ENCODE assay signal across 29 mouse cellular contexts in genomic region chr2:125255886-125256285, GRCm38 (mm10).
"Had no signal": no experiment of that assay in that cellular context is flagged by ENCODE, and none has a peak within 500 bp of the region (broad histone marks: within the 10 kb centered on the region; RNA-seq: fewer than 3 reads in every experiment).

No protein-coding gene starts in this region.

- H3K4me1 ChIP-seq: heart, embryonic 13.5 days; heart, embryonic 15.5 days; hindbrain, embryonic 10.5 days; hindbrain, embryonic 13.5 days; hindbrain, embryonic 15.5 days; kidney, embryonic 15.5 days; limb, embryonic 10.5 days; limb, embryonic 12.5 days had no signal

- H3K27ac ChIP-seq: gastrocnemius, adult 2 months; heart, adult 2 months; heart, embryonic 13.5 days; heart, embryonic 15.5 days; hindbrain, embryonic 10.5 days; hindbrain, embryonic 13.5 days; hindbrain, embryonic 15.5 days; hindbrain, postnatal 0 days; kidney, embryonic 15.5 days; kidney, postnatal 0 days; limb, embryonic 10.5 days; limb, embryonic 12.5 days; liver, embryonic 13.5 days; liver, embryonic 15.5 days had no signal

- ATAC-seq: hindbrain, postnatal 0 days; intestine, embryonic 16.5 days had no signal

- H3K4me2 ChIP-seq: heart, embryonic 11.5 days; heart, embryonic 13.5 days; heart, embryonic 15.5 days; hindbrain, embryonic 13.5 days; hindbrain, embryonic 15.5 days; kidney, embryonic 15.5 days; limb, embryonic 12.5 days; liver, embryonic 11.5 days; liver, embryonic 13.5 days; liver, embryonic 15.5 days had no signal

- H3K9me3 ChIP-seq: heart, embryonic 15.5 days; hindbrain, embryonic 10.5 days; hindbrain, embryonic 15.5 days; kidney, embryonic 15.5 days; limb, embryonic 10.5 days; limb, embryonic 12.5 days; liver, embryonic 13.5 days; liver, embryonic 15.5 days had no signal

- H3K4me3 ChIP-seq: gastrocnemius, adult 2 months; heart, adult 2 months; heart, embryonic 13.5 days; heart, embryonic 15.5 days; hindbrain, embryonic 10.5 days; hindbrain, embryonic 13.5 days; hindbrain, embryonic 15.5 days; kidney, embryonic 15.5 days; limb, embryonic 10.5 days; limb, embryonic 12.5 days; liver, embryonic 13.5 days; liver, embryonic 15.5 days had no signal

- DNase-seq: gastrocnemius, adult 2 months; gastrocnemius, postnatal 10 days; gastrocnemius, postnatal 25 days; heart, adult 2 months; heart, postnatal 14 days; heart, postnatal 4 days; kidney, adult 11 months; kidney, adult 2 months; kidney, adult 9 months; kidney, postnatal 14 days; kidney, postnatal 36 days; layer of hippocampus, adult 9-11 months; layer of hippocampus, postnatal 36 days; liver; liver, embryonic 13.5 days had no signal

- H3K9ac ChIP-seq: heart, embryonic 13.5 days; heart, embryonic 15.5 days; hindbrain, embryonic 13.5 days; hindbrain, embryonic 15.5 days; kidney, embryonic 15.5 days; limb, embryonic 12.5 days; liver, embryonic 13.5 days; liver, embryonic 15.5 days had no signal

- H3K27me3 ChIP-seq: heart, embryonic 13.5 days; heart, embryonic 15.5 days; hindbrain, embryonic 13.5 days; hindbrain, embryonic 15.5 days; kidney, embryonic 15.5 days; limb, embryonic 12.5 days; liver, embryonic 13.5 days; liver, embryonic 15.5 days had no signal
